Mouse (Mus musculus) neural tube, embryonic 11.5 days (tissue): ENCODE data around the gene Lmbrd2. TPM values are rescaled to one million over a fixed set of nuclear protein-coding genes. Genes with fewer than 3 reads are reported as not detected.
"Not testable (repeated sequence)": the region's sequence is repeated elsewhere in the genome, so short reads cannot be mapped to it uniquely, and the experiment has no call there.

ENCODE experiments used
- ATAC-seq: fragments of 200-750 bp; cut with Nextera tagmentation; 2 replicates; pipeline ENCODE4 v1.8.0; 2017; ENCODE audit warnings: moderate number of reproducible peaks, mild to moderate bottlenecking, moderate TSS enrichment, moderate library complexity; ENCODE audit not compliant: insufficient read depth, low FRiP score, low TSS enrichment
- DNase-seq: peaks from one replicate; pipeline ENCODE4 v3.0.0-alpha.2; 2015; ENCODE audit warnings: low spot score
- H3K27ac ChIP-seq: fragments of 300-500 bp; sonication (generic); 2 replicates; pipeline ENCODE4 v1.5.1; 2014; ENCODE audit warnings: low read depth, mild to moderate bottlenecking, low read length
- H3K27me3 ChIP-seq: fragments of 300-500 bp; sonication (generic); 2 replicates; pipeline ENCODE4 v1.6.1; 2014; ENCODE audit warnings: mild to moderate bottlenecking, low read length, mixed read lengths; ENCODE audit not compliant: control insufficient read depth, insufficient read depth
- H3K36me3 ChIP-seq: fragments of 300-500 bp; sonication (generic); 2 replicates; pipeline ENCODE4 v1.6.1; 2014; ENCODE audit warnings: mild to moderate bottlenecking, low read length, moderate library complexity, mixed read lengths; ENCODE audit not compliant: control insufficient read depth, insufficient read depth
- H3K4me1 ChIP-seq: fragments of 300-500 bp; sonication (generic); 2 replicates; pipeline ENCODE4 v1.6.1; 2014; ENCODE audit warnings: low read length, mixed read lengths; ENCODE audit not compliant: control insufficient read depth, insufficient read depth
- H3K4me2 ChIP-seq: fragments of 300-500 bp; sonication (generic); 2 replicates; pipeline ENCODE4 v1.6.1; 2014; ENCODE audit warnings: low read depth, mild to moderate bottlenecking, moderate library complexity
- H3K4me3 ChIP-seq: fragments of 300-500 bp; sonication (generic); 2 replicates; pipeline ENCODE4 v1.5.1; 2014; ENCODE audit warnings: low read depth, low read length
- H3K9ac ChIP-seq: fragments of 300-500 bp; sonication (generic); 2 replicates; pipeline ENCODE4 v1.6.1; 2014; ENCODE audit warnings: mild to moderate bottlenecking, low read length
- H3K9me3 ChIP-seq: fragments of 300-500 bp; sonication (generic); 2 replicates; pipeline ENCODE4 v1.6.1; 2016; ENCODE audit warnings: low read length; ENCODE audit not compliant: control insufficient read depth
- WGBS: fragments of 180-500 bp; shearing (Covaris S2); extraction: QIAGEN DNeasy Blood & Tissue Kit; methylation state at CpG from one replicate; pipeline ENCODE4 v1.1.7; 2014; 5-methylcytosine and 5-hydroxymethylcytosine counted together
- polyA plus RNA-seq: library from polyadenylated mRNA; unstranded; fragments of >200 nt; fragmentation: Nextera tagmentation; extraction: Ambion mirVana; gene quantifications from 2 replicates; pipeline ENCODE4 v1.2.1, GENCODE M21; 2014

Gene Lmbrd2
- polyA plus RNA-seq, 1 experiment from 2014 or later = 3.9 TPM

GRCm38 (mm10) chr15:9216446-9216845 is 76.1 kb downstream of the Lmbrd2 start:
- Histone ChIP-seq H3K27ac (no peak overlapping the region), H3K9me3 (no peaks in the 10 kb centered on the region), H3K27me3 (no peaks in the 10 kb centered on the region), H3K9ac (no peak overlapping the region), H3K4me3 (no peak overlapping the region), H3K36me3 (no peaks in the 10 kb centered on the region), H3K4me1 (no peaks in the 10 kb centered on the region), H3K4me2 (no peak overlapping the region)
- 92% methylated on average over 5 of the region's 5 CpGs for WGBS
- no peak for ATAC-seq
- DNase-seq = no peak

GRCm38 (mm10) chr15:9230917-9231316 is 90.6 kb downstream of the Lmbrd2 start:
- H3K9ac ChIP-seq, H3K4me2 ChIP-seq, H3K4me3 ChIP-seq, ATAC-seq, H3K4me1 ChIP-seq, H3K36me3 ChIP-seq, H3K9me3 ChIP-seq, DNase-seq, H3K27ac ChIP-seq, H3K27me3 ChIP-seq: not testable (repeated sequence)
- WGBS = 87% methylated on average over 4 of the region's 4 CpGs

GRCm38 (mm10) chr15:9246345-9246744 is 106.0 kb downstream of the Lmbrd2 start:
- H3K9ac ChIP-seq = no peak overlapping the region
- no peak overlapping the region for H3K4me2 ChIP-seq
- no peak overlapping the region for H3K4me3 ChIP-seq
- no peaks in the 10 kb centered on the region for H3K36me3 ChIP-seq
- ATAC-seq (no peak), DNase-seq (no peak)
- H3K9me3 ChIP-seq = no peaks in the 10 kb centered on the region
- H3K27me3 ChIP-seq = no peaks in the 10 kb centered on the region
- no peaks in the 10 kb centered on the region for H3K4me1 ChIP-seq
- no peak overlapping the region for H3K27ac ChIP-seq

Other genes with a start within 250 kb of the Lmbrd2 start
- gene Ranbp3l, start 172.6 kb upstream of the Lmbrd2 start, polyA plus RNA-seq = 0.34 TPM in 1 of 2 replicates, not detected in the other
- 34.8 and 34.9 TPM in 2 replicates for gene Nadk2, start 69.3 kb upstream of the Lmbrd2 start, polyA plus RNA-seq
- gene Skp2, start 14.9 kb downstream of the Lmbrd2 start, polyA plus RNA-seq = 105 and 113 TPM in 2 replicates
- not detected in 2 replicates for gene Ugt3a1, start 136.3 kb downstream of the Lmbrd2 start, polyA plus RNA-seq
- not detected in 2 replicates for gene Ugt3a2, start 195.0 kb downstream of the Lmbrd2 start, polyA plus RNA-seq